Mouse (Mus musculus) neural tube, embryonic 15.5 days (tissue): ENCODE data around the gene Glb1l. TPM values are rescaled to one million over a fixed set of nuclear protein-coding genes. Genes with fewer than 3 reads are reported as not detected.

Source experiments
- ATAC-seq: fragments of 200-750 bp; cut with Nextera tagmentation; 2 replicates; pipeline ENCODE4 v1.8.0; 2017; ENCODE audit warnings: mild to moderate bottlenecking, moderate TSS enrichment, moderate library complexity; ENCODE audit not compliant: low FRiP score
- H3K27ac ChIP-seq: fragments of 300-500 bp; sonication (generic); replicated peaks from 2 replicates; pipeline ENCODE4 v1.5.1; 2015; ENCODE audit warnings: mild to moderate bottlenecking, inconsistent platforms
- H3K27me3 ChIP-seq: fragments of 300-500 bp; sonication (generic); replicated peaks from 2 replicates; pipeline ENCODE4 v1.6.1; 2015; ENCODE audit warnings: inconsistent platforms
- H3K36me3 ChIP-seq: fragments of 300-500 bp; sonication (generic); 2 replicates; pipeline ENCODE4 v1.6.1; 2015; ENCODE audit warnings: inconsistent platforms
- H3K4me1 ChIP-seq: fragments of 300-500 bp; sonication (generic); 2 replicates; pipeline ENCODE4 v1.6.1; 2015; ENCODE audit warnings: inconsistent platforms
- H3K4me2 ChIP-seq: fragments of 300-500 bp; sonication (generic); 2 replicates; pipeline ENCODE4 v1.6.1; 2015; ENCODE audit warnings: inconsistent platforms, mild to moderate bottlenecking, moderate library complexity
- H3K4me3 ChIP-seq: fragments of 300-500 bp; sonication (generic); replicated peaks from 2 replicates; pipeline ENCODE4 v1.5.1; 2015; ENCODE audit warnings: mild to moderate bottlenecking, inconsistent platforms
- H3K9ac ChIP-seq: fragments of 300-500 bp; sonication (generic); replicated peaks from 2 replicates; pipeline ENCODE4 v1.6.1; 2015; ENCODE audit warnings: mild to moderate bottlenecking, inconsistent platforms
- H3K9me3 ChIP-seq: fragments of 300-500 bp; sonication (generic); replicated peaks from 2 replicates; pipeline ENCODE4 v1.6.1; 2016; ENCODE audit warnings: inconsistent platforms
- WGBS: fragments of 180-500 bp; shearing (Covaris S2); methylation state at CpG from one replicate; pipeline ENCODE4 v1.1.7; 2015; ENCODE audit warnings: mixed read lengths; 5-methylcytosine and 5-hydroxymethylcytosine counted together
- microRNA-seq: library from miRNA; unstranded; fragments of <30 nt; microRNA quantifications from one replicate; pipeline ENCODE4, GENCODE M21; 2017
- polyA plus RNA-seq: library from polyadenylated mRNA; unstranded; fragments of >200 nt; fragmentation: Nextera tagmentation; extraction: Ambion mirVana; gene quantifications from 2 replicates; pipeline ENCODE4 v1.2.1, GENCODE M21; 2015

Glb1l gene
- polyA plus RNA-seq, 1 experiment from 2014 or later, result 16.2 TPM

GRCm38 (mm10) chr1:75168093-75168471 lies 42.5 kb downstream of the Glb1l start:
- peak overlapping the region; percentile 89 for H3K4me3 ChIP-seq
- peaks cover 30% of the 10 kb centered on the region for H3K36me3 ChIP-seq
- 9% methylated on average over 7 of the region's 7 CpGs for WGBS
- H3K27ac ChIP-seq, result peak overlapping the region; percentile 96
- no peaks in the 10 kb centered on the region for H3K9me3 ChIP-seq
- peak; percentile 56 for ATAC-seq
- peak overlapping the region; percentile 79 for H3K4me2 ChIP-seq
- H3K9ac ChIP-seq, result peak overlapping the region; percentile 83; the same call in 1 of the 2 replicates
- H3K27me3 ChIP-seq, result no peaks in the 10 kb centered on the region
- peaks cover 21% of the 10 kb centered on the region for H3K4me1 ChIP-seq

GRCm38 (mm10) chr1:75160256-75160617 lies 50.4 kb downstream of the Glb1l start:
- no peaks in the 10 kb centered on the region for H3K36me3 ChIP-seq
- no peak overlapping the region for H3K4me2 ChIP-seq
- no peaks in the 10 kb centered on the region for H3K9me3 ChIP-seq
- no peak overlapping the region for H3K4me3 ChIP-seq
- H3K4me1 ChIP-seq, result no peaks in the 10 kb centered on the region
- no peak for ATAC-seq
- WGBS, result 92% methylated on average over 4 of the region's 4 CpGs
- H3K9ac ChIP-seq, result no peak overlapping the region
- no peaks in the 10 kb centered on the region for H3K27me3 ChIP-seq
- H3K27ac ChIP-seq, result no peak overlapping the region

- WGBS, result 83% methylated on average over 5 of the region's 5 CpGs
- Histone ChIP-seq H3K36me3 (no peaks in the 10 kb centered on the region), H3K4me2 (no peak overlapping the region), H3K27me3 (no peaks in the 10 kb centered on the region), H3K27ac (no peak overlapping the region), H3K4me3 (no peak overlapping the region), H3K9me3 (no peaks in the 10 kb centered on the region), H3K4me1 (no peaks in the 10 kb centered on the region), H3K9ac (no peak overlapping the region)
- ATAC-seq, result no peak
Measured at GRCm38 (mm10) chr1:75159540-75160255, 50.9 kb downstream of the Glb1l start.

- H3K27me3 ChIP-seq, result no peaks in the 10 kb centered on the region
- H3K9ac ChIP-seq, result no peak overlapping the region
- no peak overlapping the region for H3K4me2 ChIP-seq
- no peak for ATAC-seq
- no peaks in the 10 kb centered on the region for H3K4me1 ChIP-seq
- no peak overlapping the region for H3K27ac ChIP-seq
- no peaks in the 10 kb centered on the region for H3K36me3 ChIP-seq
- H3K4me3 ChIP-seq, result no peak overlapping the region
- no peaks in the 10 kb centered on the region for H3K9me3 ChIP-seq
Measured at GRCm38 (mm10) chr1:75158990-75159389, 51.6 kb downstream of the Glb1l start.

GRCm38 (mm10) chr1:75155837-75156236 lies 54.8 kb downstream of the Glb1l start:
- Histone ChIP-seq H3K4me2 (no peak overlapping the region), H3K4me3 (no peak overlapping the region), H3K27me3 (no peaks in the 10 kb centered on the region), H3K9me3 (no peaks in the 10 kb centered on the region), H3K4me1 (no peaks in the 10 kb centered on the region), H3K9ac (no peak overlapping the region), H3K36me3 (no peaks in the 10 kb centered on the region), H3K27ac (no peak overlapping the region)
- no peak for ATAC-seq
- WGBS, result 74% methylated on average over 3 of the region's 3 CpGs

GRCm38 (mm10) chr1:75148727-75149126 lies 61.9 kb downstream of the Glb1l start:
- Histone ChIP-seq H3K4me3 (no peak overlapping the region), H3K9ac (no peak overlapping the region), H3K27me3 (no peaks in the 10 kb centered on the region), H3K9me3 (no peaks in the 10 kb centered on the region), H3K4me1 (peaks cover 15% of the 10 kb centered on the region), H3K36me3 (peaks cover 46% of the 10 kb centered on the region), H3K4me2 (no peak overlapping the region), H3K27ac (no peak overlapping the region)
- 90% methylated on average over 4 of the region's 4 CpGs for WGBS
- ATAC-seq, result no peak

Small RNA genes within 50 kb of the gene (microRNA-seq; reads per million reads assigned to microRNA genes)
- not detected for gene Gm27943

Other genes starting within 250 kb of the Glb1l start
- 6.0 and 7.1 TPM in 2 replicates for gene Nhej1, start 85.6 kb downstream of the Glb1l start, polyA plus RNA-seq
- gene Slc23a3, start 76.9 kb downstream of the Glb1l start, polyA plus RNA-seq, result not detected in 2 replicates
- gene Cnppd1, start 68.1 kb downstream of the Glb1l start, polyA plus RNA-seq, result 46.3 and 48.9 TPM in 2 replicates
- gene Retreg2, start 68.0 kb downstream of the Glb1l start, polyA plus RNA-seq, result 133 and 140 TPM in 2 replicates
- gene Zfand2b, start 42.2 kb downstream of the Glb1l start, polyA plus RNA-seq, result 37.3 and 40.0 TPM in 2 replicates
- 54.0 and 54.9 TPM in 2 replicates for gene Abcb6, start 30.4 kb downstream of the Glb1l start, polyA plus RNA-seq
- 24.9 and 25.1 TPM in 2 replicates for gene Ankzf1, start 18.7 kb downstream of the Glb1l start, polyA plus RNA-seq
- 59.2 and 63.6 TPM in 2 replicates for gene Atg9a, start 18.6 kb downstream of the Glb1l start, polyA plus RNA-seq
- gene Stk16, start within 50 bp of the Glb1l start, polyA plus RNA-seq, result 158 and 159 TPM in 2 replicates
- gene Tuba4a, start 9.1 kb upstream of the Glb1l start, polyA plus RNA-seq, result 44.6 and 81.9 TPM in 2 replicates
- gene A630095N17Rik, start 21.3 kb upstream of the Glb1l start, polyA plus RNA-seq, result 0.29 TPM in 1 of 2 replicates, not detected in the other
- gene Dnajb2, start 25.6 kb upstream of the Glb1l start, polyA plus RNA-seq, result 72.1 and 90.7 TPM in 2 replicates
- 25.6 and 32.4 TPM in 2 replicates for gene Ptprn, start 53.7 kb upstream of the Glb1l start, polyA plus RNA-seq
- gene Resp18, start 67.6 kb upstream of the Glb1l start, polyA plus RNA-seq, result 241 and 302 TPM in 2 replicates
- gene Dnpep, start 107.2 kb upstream of the Glb1l start, polyA plus RNA-seq, result 145 and 154 TPM in 2 replicates
- gene Des, start 149.5 kb upstream of the Glb1l start, polyA plus RNA-seq, result 10.9 and 16.0 TPM in 2 replicates
- 20.1 and 21.7 TPM in 2 replicates for gene Speg, start 164.5 kb upstream of the Glb1l start, polyA plus RNA-seq
- gene Gmppa, start 225.1 kb upstream of the Glb1l start, polyA plus RNA-seq, result 72.4 and 78.3 TPM in 2 replicates
- gene Asic4, start 239.6 kb upstream of the Glb1l start, polyA plus RNA-seq, result 22.9 and 31.6 TPM in 2 replicates